Mouse (Mus musculus): Measurements from ENCODE around the gene Rab17. TPM values are rescaled to one million over a fixed set of nuclear protein-coding genes. Genes with fewer than 3 reads are reported as not detected.

The Rab17 gene
- polyA plus RNA-seq, 1 experiment: 3.4 TPM

DNA sequence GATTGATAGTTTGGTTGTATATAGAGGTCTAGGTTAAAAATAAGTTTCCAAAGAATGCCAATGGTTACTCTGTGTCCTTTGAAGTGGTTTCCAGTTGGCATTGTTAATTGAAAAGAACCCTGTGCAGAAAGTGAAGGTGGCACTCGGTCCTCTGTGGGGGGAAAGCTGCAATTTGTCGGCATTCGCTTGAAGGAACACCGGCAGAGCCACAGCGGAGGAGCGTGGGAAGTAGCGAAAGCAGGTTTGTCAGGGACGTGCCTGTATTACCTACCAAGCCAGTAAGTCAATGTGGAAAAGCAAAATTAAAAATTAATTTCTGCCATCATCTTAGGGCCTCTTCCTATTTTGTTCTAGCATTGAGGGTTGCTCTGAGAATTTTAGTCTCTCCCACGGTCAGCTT, 37.2 kb upstream of the Rab17 start:
- H3K27me3 ChIP-seq (replicated peaks): peaks cover 3% of the 10 kb centered on the region
- H3K9me3 ChIP-seq: no peaks in the 10 kb centered on the region
- no peak overlapping the region for H3K4me3 ChIP-seq (replicated peaks)
- peaks cover 66% of the 10 kb centered on the region for H3K4me1 ChIP-seq
- TF ChIP-seq GATA1 (IDR thresholded peaks at IDR 0.05; ENCODE audit: borderline replicate concordance, low read length) (no peak), FLI1 (IDR thresholded peaks at IDR 0.05; ENCODE audit: low read length) (no peak)
- peaks cover 12% of the 10 kb centered on the region for H3K36me3 ChIP-seq (replicated peaks; ENCODE audit: low read length)

DNA sequence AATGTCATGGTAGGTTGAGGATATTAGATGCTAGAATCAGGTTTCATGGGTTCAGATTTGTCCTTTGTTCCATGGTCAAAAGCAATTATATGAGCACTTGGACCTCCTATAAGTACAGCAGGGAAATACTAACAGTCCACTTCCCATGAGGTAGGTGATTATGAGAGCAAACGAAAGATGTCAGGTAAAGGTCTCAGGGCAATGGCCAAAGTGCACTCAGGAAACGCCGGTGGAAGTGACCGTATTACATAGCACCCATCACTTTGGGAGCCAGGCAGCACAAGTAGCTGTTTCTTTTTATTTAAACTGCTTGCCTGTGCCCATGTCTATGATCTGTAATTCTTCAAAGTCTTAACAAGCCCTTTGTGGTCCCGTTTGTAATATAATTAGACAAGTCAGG, 36.6 kb upstream of the Rab17 start:
- TF ChIP-seq FLI1 (IDR thresholded peaks at IDR 0.05; ENCODE audit: low read length) (no peak), GATA1 (IDR thresholded peaks at IDR 0.05; ENCODE audit: borderline replicate concordance, low read length) (no peak)
- Histone ChIP-seq H3K4me1 (peaks cover 68% of the 10 kb centered on the region), H3K4me3 (replicated peaks) (no peak overlapping the region), H3K27me3 (replicated peaks) (peaks cover 8% of the 10 kb centered on the region), H3K36me3 (replicated peaks; ENCODE audit: low read length) (peaks cover 12% of the 10 kb centered on the region), H3K9me3 (no peaks in the 10 kb centered on the region)

DNA sequence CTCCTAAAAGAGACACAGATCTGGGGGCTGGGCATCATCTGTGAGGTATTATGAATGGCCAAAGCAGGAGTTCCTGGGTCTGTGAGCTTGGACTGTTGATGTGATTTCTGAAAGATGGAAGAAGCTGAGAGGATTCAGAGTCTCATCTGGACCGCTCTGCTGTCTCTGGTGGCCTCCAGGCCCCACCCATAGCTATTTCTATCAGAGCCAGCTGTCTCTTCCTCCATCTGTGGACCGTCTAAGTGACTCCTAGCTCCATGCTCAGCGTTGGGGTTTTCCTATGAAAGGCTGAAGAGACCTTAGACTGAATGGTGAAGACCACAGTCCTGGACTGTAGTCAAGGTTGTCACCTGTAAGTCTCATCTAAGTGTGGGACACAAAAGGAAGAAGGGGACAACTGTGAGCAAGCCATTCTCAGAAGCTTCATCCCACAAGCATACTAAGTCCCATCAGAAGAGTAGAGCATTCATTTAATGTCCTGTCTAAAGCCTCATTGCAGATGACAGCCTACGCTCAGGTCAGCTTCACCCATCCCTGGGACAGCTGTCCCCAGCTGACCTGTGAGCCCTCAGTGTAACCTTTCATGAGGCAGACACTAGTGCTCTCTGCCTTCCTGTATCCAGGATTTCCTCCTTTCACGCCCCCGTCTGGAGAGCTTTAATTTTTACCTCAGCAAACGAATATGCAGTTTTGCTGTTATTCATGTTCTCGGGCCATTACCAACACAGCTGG, 34.2 kb upstream of the Rab17 start:
- H3K4me3 ChIP-seq (replicated peaks): no peak overlapping the region
- H3K36me3 ChIP-seq (replicated peaks; ENCODE audit: low read length): peaks cover 10% of the 10 kb centered on the region
- no peak for TF ChIP-seq GATA1 (IDR thresholded peaks at IDR 0.05; ENCODE audit: borderline replicate concordance, low read length)
- TF ChIP-seq FLI1 (IDR thresholded peaks at IDR 0.05; ENCODE audit: low read length): no peak
- no peaks in the 10 kb centered on the region for H3K9me3 ChIP-seq
- H3K27me3 ChIP-seq (replicated peaks): peaks cover 25% of the 10 kb centered on the region
- peaks cover 66% of the 10 kb centered on the region for H3K4me1 ChIP-seq

DNA sequence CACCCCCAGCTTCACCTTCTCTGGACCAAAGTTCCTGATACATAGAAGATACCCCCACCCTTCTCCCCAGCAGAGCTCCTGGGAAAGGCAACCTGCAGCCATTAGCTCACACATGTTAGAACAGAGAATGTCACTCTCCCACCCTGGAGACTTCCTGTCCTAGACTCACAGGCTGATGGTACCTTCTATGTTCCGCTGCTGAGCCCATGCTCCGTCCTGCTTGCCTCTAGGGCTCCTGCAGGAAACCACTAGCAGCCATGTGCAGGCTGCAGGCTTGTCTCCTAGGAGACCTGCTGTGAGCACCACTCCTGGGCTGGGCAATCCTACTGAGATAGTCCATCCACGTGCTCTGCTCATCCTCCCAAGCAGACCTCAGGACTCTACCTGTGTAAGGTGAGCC, 33.2 kb upstream of the Rab17 start:
- TF ChIP-seq FLI1 (IDR thresholded peaks at IDR 0.05; ENCODE audit: low read length): no peak
- no peak for TF ChIP-seq GATA1 (IDR thresholded peaks at IDR 0.05; ENCODE audit: borderline replicate concordance, low read length)
- Histone ChIP-seq H3K9me3 (no peaks in the 10 kb centered on the region), H3K4me3 (replicated peaks) (no peak overlapping the region), H3K4me1 (peaks cover 69% of the 10 kb centered on the region), H3K36me3 (replicated peaks; ENCODE audit: low read length) (peaks cover 10% of the 10 kb centered on the region), H3K27me3 (replicated peaks) (peaks cover 35% of the 10 kb centered on the region)

DNA sequence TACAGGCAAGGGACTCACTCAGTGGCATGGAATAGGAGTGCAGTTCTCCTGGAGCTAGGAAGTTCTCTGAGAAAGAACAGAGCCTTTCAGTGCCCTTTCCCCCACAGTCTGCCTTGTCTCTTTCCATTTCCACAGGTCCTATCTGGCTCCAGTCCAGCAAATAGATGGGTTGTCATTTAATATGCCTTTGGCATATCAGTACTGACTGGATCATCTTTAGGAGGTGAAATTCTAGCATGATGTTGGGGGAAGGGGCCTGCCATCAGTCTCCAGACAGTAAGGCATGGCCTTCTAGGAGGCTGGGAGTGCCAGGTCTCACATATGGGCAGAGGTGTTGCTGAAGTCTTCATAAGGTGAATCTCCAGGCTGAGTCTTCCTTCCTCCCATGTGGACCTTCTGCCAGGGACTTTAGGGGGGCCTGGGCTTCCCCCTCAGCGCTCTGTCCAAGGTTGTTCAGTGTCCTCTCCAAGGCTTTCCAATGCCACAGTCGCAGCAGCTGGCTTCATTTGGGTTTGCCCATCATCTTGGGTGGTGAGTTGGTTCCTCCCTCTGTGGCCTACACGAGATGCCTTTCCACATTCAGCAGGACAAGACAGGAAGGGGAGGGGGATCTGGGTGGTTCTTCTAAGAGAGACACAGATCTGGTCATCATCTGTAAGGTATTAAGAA, 32.5 kb upstream of the Rab17 start:
- H3K4me1 ChIP-seq: peaks cover 75% of the 10 kb centered on the region
- peaks cover 42% of the 10 kb centered on the region for H3K27me3 ChIP-seq (replicated peaks)
- H3K36me3 ChIP-seq (replicated peaks; ENCODE audit: low read length): peaks cover 10% of the 10 kb centered on the region
- TF ChIP-seq GATA1 (IDR thresholded peaks at IDR 0.05; ENCODE audit: borderline replicate concordance, low read length) (no peak), FLI1 (IDR thresholded peaks at IDR 0.05; ENCODE audit: low read length) (no peak)
- H3K9me3 ChIP-seq: no peaks in the 10 kb centered on the region
- H3K4me3 ChIP-seq (replicated peaks): no peak overlapping the region

DNA sequence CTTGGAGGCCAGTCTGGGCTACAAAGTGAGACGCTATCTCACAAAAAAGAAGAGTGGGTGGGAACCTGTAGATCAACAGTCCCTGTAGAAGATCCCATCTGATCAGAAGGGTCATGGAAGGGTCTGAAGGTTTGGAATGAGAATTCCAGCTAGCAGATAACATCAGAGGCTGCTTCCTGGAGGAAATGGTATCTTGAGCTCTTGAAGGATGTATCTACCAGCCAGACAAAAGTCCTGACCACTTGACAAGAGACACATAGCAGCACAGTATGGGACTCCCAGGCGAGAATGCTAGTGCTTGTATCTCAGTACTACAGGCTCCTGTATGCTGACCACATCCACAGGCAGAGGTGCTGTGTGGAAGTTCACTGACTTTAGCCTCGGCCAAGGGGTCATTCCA, 31.6 kb upstream of the Rab17 start:
- Histone ChIP-seq H3K27me3 (replicated peaks) (peaks cover 45% of the 10 kb centered on the region), H3K4me3 (replicated peaks) (peak overlapping the region; percentile 7), H3K4me1 (peaks cover 71% of the 10 kb centered on the region), H3K36me3 (replicated peaks; ENCODE audit: low read length) (peaks cover 10% of the 10 kb centered on the region), H3K9me3 (peaks cover 7% of the 10 kb centered on the region)
- TF ChIP-seq FLI1 (IDR thresholded peaks at IDR 0.05; ENCODE audit: low read length): no peak
- no peak for TF ChIP-seq GATA1 (IDR thresholded peaks at IDR 0.05; ENCODE audit: borderline replicate concordance, low read length)

DNA sequence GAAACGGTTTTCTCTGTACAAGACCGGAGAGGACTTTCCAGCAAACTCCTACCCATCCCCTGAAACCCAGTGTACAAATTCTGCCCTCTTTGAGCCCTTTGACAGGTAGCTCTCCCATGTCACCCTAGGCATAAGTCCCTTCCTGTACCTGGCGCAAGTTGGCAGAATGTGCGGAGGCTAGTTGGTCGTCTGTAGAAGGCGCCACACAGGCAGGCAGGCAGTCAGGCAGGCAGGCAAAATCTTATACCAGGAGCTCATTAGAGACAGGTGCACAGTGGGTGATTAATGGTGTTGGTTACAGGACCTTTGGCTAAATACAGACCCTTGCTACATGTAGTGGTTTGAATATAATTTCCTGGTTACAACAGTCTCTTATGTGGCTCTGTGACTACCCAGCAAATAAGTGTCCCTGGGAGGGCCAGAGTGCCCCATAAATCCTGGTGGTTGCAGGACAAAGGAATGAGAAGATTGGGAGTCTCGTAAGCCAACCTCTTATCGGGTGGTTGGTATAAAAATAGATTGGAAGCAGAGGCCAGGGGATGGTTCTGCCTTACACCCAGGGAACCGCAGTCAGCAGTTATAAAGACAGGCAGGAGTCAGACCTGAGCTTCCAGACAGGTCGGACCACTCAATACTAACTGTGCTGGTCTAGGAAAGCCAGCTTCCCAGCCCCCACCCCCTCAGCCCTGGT, 30.6 kb upstream of the Rab17 start:
- Histone ChIP-seq H3K4me1 (peaks cover 68% of the 10 kb centered on the region), H3K4me3 (replicated peaks) (peak overlapping the region; percentile 97), H3K36me3 (replicated peaks; ENCODE audit: low read length) (peaks cover 10% of the 10 kb centered on the region), H3K9me3 (peaks cover 11% of the 10 kb centered on the region), H3K27me3 (replicated peaks) (peaks cover 46% of the 10 kb centered on the region)
- TF ChIP-seq GATA1 (IDR thresholded peaks at IDR 0.05; ENCODE audit: borderline replicate concordance, low read length): no peak
- no peak for TF ChIP-seq FLI1 (IDR thresholded peaks at IDR 0.05; ENCODE audit: low read length)

DNA sequence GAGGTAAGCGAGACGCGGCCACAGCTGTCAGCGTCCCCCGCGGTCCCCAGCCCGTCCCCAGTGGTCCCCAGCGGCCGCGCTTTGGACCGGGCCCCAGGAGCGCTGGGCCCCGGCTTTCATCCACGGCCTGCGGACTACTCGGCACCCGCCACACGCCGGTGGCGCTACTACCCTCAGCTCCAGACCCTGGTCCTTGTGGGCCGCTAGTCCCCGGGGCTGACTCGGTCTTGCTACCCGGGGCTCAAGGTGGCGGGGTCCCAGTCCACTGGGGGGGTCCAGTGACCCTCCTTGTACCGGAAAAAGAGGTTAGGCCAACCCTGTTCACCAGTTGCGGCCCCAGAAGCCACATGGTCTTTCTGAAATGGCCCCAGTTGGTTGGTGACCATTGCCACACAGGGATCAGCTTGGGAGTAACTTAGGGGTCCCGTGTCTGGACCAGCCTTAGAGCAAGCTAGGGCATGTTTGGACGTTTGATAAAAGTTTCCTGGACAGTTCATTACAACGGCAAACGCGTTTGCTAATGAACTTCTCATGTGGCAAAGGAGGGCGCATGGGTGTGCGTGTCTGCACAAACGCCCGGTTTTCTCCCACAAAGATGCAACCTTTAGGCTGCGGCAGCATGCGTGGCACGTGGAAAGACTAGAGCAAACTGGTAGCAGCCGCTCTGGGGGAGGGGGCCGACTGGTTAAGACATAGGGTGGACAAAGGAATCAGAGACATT, 29.6 kb upstream of the Rab17 start:
- TF ChIP-seq GATA1 (IDR thresholded peaks at IDR 0.05; ENCODE audit: borderline replicate concordance, low read length): no peak
- no peak for TF ChIP-seq FLI1 (IDR thresholded peaks at IDR 0.05; ENCODE audit: low read length)
- peaks cover 46% of the 10 kb centered on the region for H3K27me3 ChIP-seq (replicated peaks)
- peak overlapping the region; percentile 97 for H3K4me3 ChIP-seq (replicated peaks)
- H3K9me3 ChIP-seq: peaks cover 11% of the 10 kb centered on the region
- peaks cover 10% of the 10 kb centered on the region for H3K36me3 ChIP-seq (replicated peaks; ENCODE audit: low read length)
- H3K4me1 ChIP-seq: peaks cover 68% of the 10 kb centered on the region

DNA sequence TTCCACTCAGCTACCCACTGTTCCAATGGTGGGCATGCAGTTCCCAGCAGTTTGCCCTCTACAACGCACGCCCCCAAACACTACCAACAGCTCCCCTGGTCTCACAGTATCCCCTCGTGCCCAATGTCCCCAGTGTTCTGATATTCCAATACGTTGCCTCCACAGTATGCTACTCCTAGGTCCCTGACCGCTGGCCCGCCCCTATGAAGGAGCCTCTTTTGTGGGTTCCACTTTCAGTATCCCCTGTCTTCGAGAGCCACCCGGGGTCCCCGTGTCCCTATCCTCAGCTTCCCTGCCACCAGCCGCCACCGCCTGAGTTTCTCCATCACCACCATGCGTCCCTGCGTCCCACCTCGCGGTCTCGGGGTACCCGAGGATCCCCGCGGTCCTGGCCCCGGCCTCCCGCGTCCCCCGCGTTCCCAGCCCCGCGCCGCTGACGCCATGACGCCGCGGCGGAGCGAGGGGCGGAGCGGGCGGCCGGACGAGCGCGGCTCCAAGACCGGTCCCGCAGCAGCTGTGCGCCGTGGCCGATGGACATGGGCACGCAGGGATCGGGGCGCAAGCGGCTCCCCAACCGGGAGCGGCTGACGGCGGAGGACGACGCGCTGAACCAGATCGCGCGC, 28.9 kb upstream of the Rab17 start, which contains the start of gene Lrrfip1:
Gene Lrrfip1 (plus strand): TSS at position 470 of the 623 bp plus-strand sequence.
- peaks cover 11% of the 10 kb centered on the region for H3K9me3 ChIP-seq
- peak within 1 kb of the TSS; percentile 97 for H3K4me3 ChIP-seq (replicated peaks)
- peaks cover 46% of the 10 kb centered on the region for H3K27me3 ChIP-seq (replicated peaks)

More for the DNA sequence above, 28.9 kb upstream of the Rab17 start, which contains the start of gene Lrrfip1:
- TF ChIP-seq GATA1 (IDR thresholded peaks at IDR 0.05; ENCODE audit: borderline replicate concordance, low read length) (no peak), FLI1 (IDR thresholded peaks at IDR 0.05; ENCODE audit: low read length) (no peak)
- Histone ChIP-seq H3K36me3 (replicated peaks; ENCODE audit: low read length) (peaks cover 10% of the 10 kb centered on the region), H3K4me1 (peaks cover 61% of the 10 kb centered on the region)
